Mouse (Mus musculus) thymus, adult 2 months (tissue): ENCODE measurements around the gene Gzmm.

Experiments
- CTCF ChIP-seq: fragments of 200-500 bp; IDR thresholded peaks from 2 replicates; pipeline ENCODE4 v1.5.1; 2012; ENCODE audit warnings: mild to moderate bottlenecking, control low read depth, low read length, moderate library complexity, borderline replicate concordance; ENCODE audit not compliant: control insufficient read depth, poor library complexity, insufficient read depth; ENCODE audit errors: extremely low read depth
- POLR2A ChIP-seq: fragments of 200-500 bp; IDR thresholded peaks from 2 replicates; pipeline ENCODE4 v1.6.1; 2012; ENCODE audit warnings: mild to moderate bottlenecking, low read length, control low read depth, moderate library complexity; ENCODE audit not compliant: control insufficient read depth, poor library complexity, insufficient read depth; ENCODE audit errors: extremely low read depth

- TF ChIP-seq CTCF (no peak), POLR2A (no peak)
Observed at GRCm38 (mm10) chr10:79666493-79666892, 22.3 kb upstream of the Gzmm start.
